Comparison of ENCODE assay signal across 12 mouse cellular contexts in genomic region chrX:140857445-140857844, GRCm38 (mm10). TPM values are rescaled to one million over a fixed set of nuclear protein-coding genes. Genes with fewer than 3 reads are reported as not detected.
DNase-seq lines count a peak whose midpoint lies in the region; ATAC-seq lines count a peak whose summit lies in the region.
"Had no signal": no experiment of that assay in that cellular context is flagged by ENCODE, and none has a peak within 500 bp of the region (broad histone marks: within the 10 kb centered on the region; RNA-seq: fewer than 3 reads in every experiment).

No protein-coding gene starts in this region.

- no peak overlapping the region for H3K4me2 ChIP-seq in kidney, embryonic 15.5 days
- H3K4me2 ChIP-seq: hindbrain, embryonic 15.5 days; liver, embryonic 15.5 days had no signal

- peaks cover 3% of the 10 kb centered on the region; the same call in 1 of the 2 replicates for H3K27me3 ChIP-seq in kidney, embryonic 15.5 days
- H3K27me3 ChIP-seq: hindbrain, embryonic 15.5 days; liver, embryonic 15.5 days had no signal

- DNase-seq in adrenal gland, postnatal 14 days: peak; percentile 14
- no peak for DNase-seq in adrenal gland, adult 18-20 months (ENCODE audit: low spot score in 2 of 2)
- DNase-seq in left cerebral cortex, postnatal 14 days (ENCODE audit: low spot score in 2 of 2): peak; percentile 4 to 30
- DNase-seq in left cerebral cortex, adult 18-20 months (ENCODE audit: low spot score in 2 of 2): no peak
- DNase-seq in WW6 (ENCODE audit: low read depth, low spot score): peak; percentile 1
- DNase-seq in induced T-regulatory cell, adult 2 months (ENCODE audit: low read depth): peak; percentile 36
- DNase-seq in kidney, adult 11 months: no peak

- WGBS in kidney, embryonic 15.5 days: 38% methylated on average over 2 of the region's 2 CpGs

- no peak overlapping the region for H3K27ac ChIP-seq in kidney, embryonic 15.5 days
- H3K27ac ChIP-seq: hindbrain, embryonic 15.5 days; liver, embryonic 15.5 days had no signal

- no peaks in the 10 kb centered on the region for H3K36me3 ChIP-seq in kidney, embryonic 15.5 days
- H3K36me3 ChIP-seq: hindbrain, embryonic 15.5 days; liver, embryonic 15.5 days had no signal

- H3K4me1 ChIP-seq in kidney, embryonic 15.5 days: no peaks in the 10 kb centered on the region
- H3K4me1 ChIP-seq: hindbrain, embryonic 15.5 days; liver, embryonic 15.5 days had no signal

- H3K4me3 ChIP-seq in kidney, embryonic 15.5 days (replicated peaks): no peak overlapping the region
- H3K4me3 ChIP-seq: hindbrain, embryonic 15.5 days; liver, embryonic 15.5 days had no signal

- intact Hi-C loops in left cerebral cortex, postnatal 14 days (cut with DNase I): no loop called here

- no peaks in the 10 kb centered on the region for H3K9me3 ChIP-seq in kidney, embryonic 15.5 days (replicated peaks)
- H3K9me3 ChIP-seq: hindbrain, embryonic 15.5 days; liver, embryonic 15.5 days had no signal

- no peak for ATAC-seq in kidney, embryonic 15.5 days (replicated peaks; ENCODE audit: low FRiP score)

- H3K9ac ChIP-seq in kidney, embryonic 15.5 days: no peak overlapping the region
- H3K9ac ChIP-seq: hindbrain, embryonic 15.5 days; liver, embryonic 15.5 days had no signal

RNA-seq across cellular contexts. Expression of gene Tex13b, which starts 44.2 kb away (rescaled TPM):
- total RNA-seq in adrenal gland, postnatal 14 days (2021): not detected in 2 replicates
- total RNA-seq in adrenal gland, adult 18-20 months (2021): not detected
- not detected for total RNA-seq in left cerebral cortex, postnatal 14 days (2021)
- total RNA-seq in left cerebral cortex, adult 18-20 months (2021): not detected
- polyA plus RNA-seq in kidney, embryonic 15.5 days (2015; fragmentation: Nextera tagmentation; extraction: Ambion mirVana): 0.08 and 0.14 TPM in 2 replicates
- polyA plus RNA-seq: C2C12; hindbrain, embryonic 15.5 days; liver, embryonic 15.5 days; neural tube, embryonic 14.5 days had no signal

RNA-seq across cellular contexts. Expression of gene Vsig1, which starts 50.0 kb away (rescaled TPM):
- total RNA-seq in adrenal gland, postnatal 14 days (2021): not detected in 2 replicates
- not detected for total RNA-seq in adrenal gland, adult 18-20 months (2021)
- not detected for total RNA-seq in left cerebral cortex, postnatal 14 days (2021)
- not detected for total RNA-seq in left cerebral cortex, adult 18-20 months (2021)
- polyA plus RNA-seq in kidney, embryonic 15.5 days (2015; fragmentation: Nextera tagmentation; extraction: Ambion mirVana): 0.13 and 0.67 TPM in 2 replicates
- polyA plus RNA-seq: C2C12; hindbrain, embryonic 15.5 days; liver, embryonic 15.5 days; neural tube, embryonic 14.5 days had no signal

Comparison
In these comparisons a context has a peak if more than half of its experiments do, and no peak if none do; other contexts are left out.
1. DNase-seq: peak in adrenal gland, postnatal 14 days (single experiment), left cerebral cortex, postnatal 14 days (2 of 2), WW6 (single experiment) and induced T-regulatory cell, adult 2 months (single experiment); none in adrenal gland, adult 18-20 months (0 of 2), left cerebral cortex, adult 18-20 months (0 of 2) and kidney, adult 11 months (single experiment).